Mouse (Mus musculus) kidney, embryonic 16.5 days (tissue): ENCODE results near the gene Dmgdh. TPM values are rescaled to one million over a fixed set of nuclear protein-coding genes. Genes with fewer than 3 reads are reported as not detected.

Source experiments
- ATAC-seq: fragments of 200-750 bp; cut with Nextera tagmentation; 2 replicates; pipeline ENCODE4 v1.8.0; 2017; ENCODE audit warnings: moderate TSS enrichment; ENCODE audit not compliant: low FRiP score, low TSS enrichment
- H3K27ac ChIP-seq: fragments of 300-500 bp; sonication (generic); 2 replicates; pipeline ENCODE4 v1.5.1; 2014; ENCODE audit warnings: low read length
- H3K27me3 ChIP-seq: fragments of 300-500 bp; sonication (generic); 2 replicates; pipeline ENCODE4 v1.6.1; 2014; ENCODE audit warnings: low read length, control low read depth, mixed read lengths; ENCODE audit not compliant: insufficient read depth
- H3K36me3 ChIP-seq: fragments of 300-500 bp; sonication (generic); 2 replicates; pipeline ENCODE4 v1.6.1; 2014; ENCODE audit warnings: low read length, control low read depth, mixed read lengths; ENCODE audit not compliant: insufficient read depth
- H3K4me1 ChIP-seq: fragments of 300-500 bp; sonication (generic); 2 replicates; pipeline ENCODE4 v1.6.1; 2014; ENCODE audit warnings: low read length, control low read depth, mixed read lengths; ENCODE audit not compliant: insufficient read depth
- H3K4me2 ChIP-seq: fragments of 300-500 bp; sonication (generic); replicated peaks from 2 replicates; pipeline ENCODE4 v1.6.1; 2014; ENCODE audit warnings: low read depth, low read length
- H3K4me3 ChIP-seq: fragments of 300-500 bp; sonication (generic); 2 replicates; pipeline ENCODE4 v1.5.1; 2014; ENCODE audit warnings: mild to moderate bottlenecking, low read length
- H3K9ac ChIP-seq: fragments of 300-500 bp; sonication (generic); replicated peaks from 2 replicates; pipeline ENCODE4 v1.6.1; 2014; ENCODE audit warnings: low read length
- H3K9me3 ChIP-seq: fragments of 300-500 bp; sonication (generic); 2 replicates; pipeline ENCODE4 v1.6.1; 2016; ENCODE audit warnings: low read length, control low read depth
- WGBS: fragments of 180-500 bp; shearing (Covaris S2); extraction: QIAGEN DNeasy Blood & Tissue Kit; methylation state at CpG from one replicate; pipeline ENCODE4 v1.1.7; 2014; 5-methylcytosine and 5-hydroxymethylcytosine counted together
- polyA plus RNA-seq: library from polyadenylated mRNA; unstranded; fragments of >200 nt; fragmentation: Nextera tagmentation; extraction: Ambion mirVana; gene quantifications from 2 replicates; pipeline ENCODE4 v1.2.1, GENCODE M21; 2015

Gene Dmgdh
- polyA plus RNA-seq, 1 experiment from 2014 or later, result 2.6 TPM

- H3K9ac ChIP-seq, result no peak overlapping the region
- H3K36me3 ChIP-seq, result no peaks in the 10 kb centered on the region
- H3K27ac ChIP-seq, result no peak overlapping the region
- H3K4me1 ChIP-seq, result 0 out of 2 replicates have a peak, but pooled peaks cover 4% of the 10 kb centered on the region
- 84% methylated on average over 3 of the region's 3 CpGs for WGBS
- no peaks in the 10 kb centered on the region for H3K27me3 ChIP-seq
- ATAC-seq, result no peak
- H3K9me3 ChIP-seq, result no peaks in the 10 kb centered on the region
- H3K4me2 ChIP-seq, result no peak overlapping the region
- H3K4me3 ChIP-seq, result no peak overlapping the region
Measured at GRCm38 (mm10) chr13:93723455-93723854, 49.2 kb downstream of the Dmgdh start.

- no peaks in the 10 kb centered on the region for H3K9me3 ChIP-seq
- no peaks in the 10 kb centered on the region for H3K4me1 ChIP-seq
- no peaks in the 10 kb centered on the region for H3K27me3 ChIP-seq
- no peak overlapping the region for H3K27ac ChIP-seq
- H3K4me3 ChIP-seq, result no peak overlapping the region
- H3K36me3 ChIP-seq, result no peaks in the 10 kb centered on the region
- H3K4me2 ChIP-seq, result no peak overlapping the region
- H3K9ac ChIP-seq, result no peak overlapping the region
- ATAC-seq, result no peak
- WGBS, result 32% methylated on average over 2 of the region's 2 CpGs
Measured at GRCm38 (mm10) chr13:93724206-93724605, 50.0 kb downstream of the Dmgdh start.

DNA sequence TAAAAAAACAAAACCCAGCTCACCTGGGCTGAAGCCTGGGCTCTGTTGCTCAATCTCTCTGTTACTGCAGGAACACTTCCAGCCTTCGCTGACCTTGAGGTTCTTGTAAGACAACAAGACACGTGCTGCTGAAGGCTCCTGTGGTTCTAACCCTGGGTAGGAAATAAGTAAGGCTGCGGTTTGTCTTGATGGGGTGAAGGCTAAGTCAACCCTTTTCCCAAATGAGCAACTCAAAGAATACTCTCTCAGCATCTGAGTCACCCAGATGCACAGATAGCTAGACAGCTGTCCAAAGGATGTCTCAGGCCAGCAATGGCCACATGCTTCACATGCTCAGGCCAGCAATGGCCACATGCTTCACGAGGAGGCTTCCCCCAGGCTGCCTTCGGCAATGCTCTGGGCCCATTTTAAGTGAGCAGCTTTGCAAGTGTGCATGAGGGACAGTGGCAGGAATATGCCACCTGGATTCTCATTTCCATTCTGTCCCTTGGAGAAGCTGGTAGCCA lies 61.0 kb downstream of the Dmgdh start:
- Histone ChIP-seq H3K4me2 (no peak overlapping the region), H3K9ac (no peak overlapping the region), H3K27me3 (no peaks in the 10 kb centered on the region), H3K27ac (no peak overlapping the region), H3K36me3 (no peaks in the 10 kb centered on the region), H3K4me3 (no peak overlapping the region), H3K4me1 (no peaks in the 10 kb centered on the region), H3K9me3 (no peaks in the 10 kb centered on the region)
- WGBS, result 83% methylated on average over 5 of the region's 5 CpGs
- no peak for ATAC-seq

- Histone ChIP-seq H3K4me1 (no peaks in the 10 kb centered on the region), H3K9ac (no peak overlapping the region), H3K9me3 (no peaks in the 10 kb centered on the region), H3K27ac (no peak overlapping the region), H3K4me3 (no peak overlapping the region), H3K36me3 (no peaks in the 10 kb centered on the region), H3K27me3 (no peaks in the 10 kb centered on the region), H3K4me2 (no peak overlapping the region)
- no peak for ATAC-seq
- 56% methylated on average over 8 of the region's 8 CpGs for WGBS
Measured at GRCm38 (mm10) chr13:93744118-93744517, 69.9 kb downstream of the Dmgdh start.

GRCm38 (mm10) chr13:93752597-93753400 lies 78.6 kb downstream of the Dmgdh start:
- H3K4me2 ChIP-seq, result no peak overlapping the region
- H3K36me3 ChIP-seq, result no peaks in the 10 kb centered on the region
- no peaks in the 10 kb centered on the region for H3K27me3 ChIP-seq
- H3K9me3 ChIP-seq, result no peaks in the 10 kb centered on the region
- no peak overlapping the region for H3K9ac ChIP-seq
- H3K4me3 ChIP-seq, result no peak overlapping the region
- ATAC-seq, result no peak
- WGBS, result 80% methylated on average over 14 of the region's 14 CpGs
- H3K27ac ChIP-seq, result no peak overlapping the region
- H3K4me1 ChIP-seq, result no peaks in the 10 kb centered on the region

- H3K4me1 ChIP-seq, result no peaks in the 10 kb centered on the region
- H3K9ac ChIP-seq, result no peak overlapping the region
- no peaks in the 10 kb centered on the region for H3K9me3 ChIP-seq
- H3K27me3 ChIP-seq, result no peaks in the 10 kb centered on the region
- no peak overlapping the region for H3K4me2 ChIP-seq
- no peak overlapping the region for H3K4me3 ChIP-seq
- 87% methylated on average over 4 of the region's 4 CpGs for WGBS
- ATAC-seq, result no peak
- H3K27ac ChIP-seq, result no peak overlapping the region
- H3K36me3 ChIP-seq, result no peaks in the 10 kb centered on the region
Measured at GRCm38 (mm10) chr13:93755084-93755483, 80.9 kb downstream of the Dmgdh start.

DNA sequence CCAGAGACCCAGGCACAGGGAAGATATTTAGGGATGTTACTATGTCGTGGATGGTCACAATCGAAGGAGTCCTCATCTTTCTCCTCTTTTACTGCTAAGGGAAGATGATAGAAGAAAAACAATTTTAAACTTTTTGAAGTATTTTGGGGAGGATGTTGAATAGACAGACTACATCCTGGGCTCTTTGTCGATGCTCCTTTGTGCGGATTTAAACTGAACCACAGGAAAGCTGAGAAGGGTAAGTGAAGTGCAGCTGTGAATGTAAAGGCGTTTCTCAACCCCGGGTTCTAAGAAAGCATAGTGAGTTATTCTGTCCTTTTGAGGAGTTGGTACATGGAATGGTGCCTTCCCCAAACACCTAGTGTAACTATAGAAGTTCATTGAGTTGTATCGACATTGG lies 82.4 kb downstream of the Dmgdh start:
- Histone ChIP-seq H3K36me3 (no peaks in the 10 kb centered on the region), H3K9ac (no peak overlapping the region), H3K4me1 (no peaks in the 10 kb centered on the region), H3K4me2 (no peak overlapping the region), H3K27me3 (no peaks in the 10 kb centered on the region), H3K4me3 (no peak overlapping the region), H3K27ac (no peak overlapping the region), H3K9me3 (no peaks in the 10 kb centered on the region)
- 93% methylated on average over 7 of the region's 7 CpGs for WGBS
- no peak for ATAC-seq

DNA sequence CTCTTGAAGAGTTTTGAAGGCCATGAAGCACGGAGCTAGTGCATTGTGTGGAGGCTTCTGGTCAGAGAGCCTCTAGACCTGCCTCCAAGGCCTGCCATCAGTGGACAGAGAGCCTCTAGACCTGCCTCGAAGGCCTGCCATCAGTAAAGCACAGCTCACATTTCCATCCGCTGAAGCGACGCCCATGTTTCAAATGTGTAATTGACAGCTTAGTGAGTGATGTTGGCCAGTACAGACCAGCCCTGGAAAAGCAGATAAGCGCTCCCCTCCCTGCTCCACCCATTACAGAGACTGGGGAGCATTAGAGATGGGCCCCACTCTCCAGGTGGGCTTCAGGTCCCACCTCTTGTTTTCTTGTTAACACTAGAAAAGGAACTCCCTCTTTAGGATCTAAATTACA lies 83.3 kb downstream of the Dmgdh start:
- Histone ChIP-seq H3K4me3 (no peak overlapping the region), H3K27me3 (no peaks in the 10 kb centered on the region), H3K4me2 (no peak overlapping the region), H3K36me3 (no peaks in the 10 kb centered on the region), H3K4me1 (no peaks in the 10 kb centered on the region), H3K9me3 (no peaks in the 10 kb centered on the region), H3K9ac (no peak overlapping the region), H3K27ac (no peak overlapping the region)
- ATAC-seq, result no peak
- WGBS, result 81% methylated on average over 6 of the region's 6 CpGs

- 46% methylated on average over 14 of the region's 14 CpGs for WGBS
- no peaks in the 10 kb centered on the region for H3K36me3 ChIP-seq
Measured at GRCm38 (mm10) chr13:93758149-93758898, 84.1 kb downstream of the Dmgdh start.

GRCm38 (mm10) chr13:93761831-93762230 lies 87.6 kb downstream of the Dmgdh start:
- Histone ChIP-seq H3K36me3 (no peaks in the 10 kb centered on the region), H3K27me3 (no peaks in the 10 kb centered on the region), H3K4me3 (no peak overlapping the region), H3K27ac (no peak overlapping the region), H3K9ac (no peak overlapping the region), H3K9me3 (no peaks in the 10 kb centered on the region), H3K4me1 (no peaks in the 10 kb centered on the region), H3K4me2 (no peak overlapping the region)
- ATAC-seq, result no peak
- WGBS, result 91% methylated on average over 8 of the region's 8 CpGs

More at GRCm38 (mm10) chr13:93758149-93758898, 84.1 kb downstream of the Dmgdh start:
- Histone ChIP-seq H3K4me2 (no peak overlapping the region), H3K9me3 (no peaks in the 10 kb centered on the region), H3K27me3 (no peaks in the 10 kb centered on the region), H3K27ac (no peak overlapping the region), H3K4me1 (no peaks in the 10 kb centered on the region), H3K4me3 (no peak overlapping the region), H3K9ac (no peak overlapping the region)
- no peak for ATAC-seq
